Mouse (Mus musculus) megakaryocyte, embryonic 14.5 days (primary cell): ENCODE measurements around the gene Olfr875. TPM values are rescaled to one million over a fixed set of nuclear protein-coding genes. Genes with fewer than 3 reads are reported as not detected.

ENCODE experiments used
- H3K27me3 ChIP-seq: replicated peaks from 2 replicates; pipeline ENCODE3; 2012; ENCODE audit warnings: inconsistent platforms
- H3K36me3 ChIP-seq: replicated peaks from 2 replicates; pipeline ENCODE3; 2012; ENCODE audit warnings: low read length, inconsistent platforms, mixed read lengths
- H3K4me1 ChIP-seq: 2 replicates; pipeline ENCODE4 v1.6.1; 2012; ENCODE audit warnings: inconsistent platforms
- H3K4me3 ChIP-seq: replicated peaks from 2 replicates; pipeline ENCODE3; 2012; ENCODE audit warnings: moderate library complexity, mild to moderate bottlenecking, inconsistent platforms
- H3K9me3 ChIP-seq: 2 replicates; pipeline ENCODE4 v1.6.1; 2012; ENCODE audit warnings: inconsistent platforms
- FLI1 ChIP-seq: IDR thresholded peaks from 2 replicates; pipeline ENCODE4 v1.6.1; 2012; ENCODE audit warnings: low read length, inconsistent platforms, mixed read lengths
- GATA1 ChIP-seq: IDR thresholded peaks from 3 replicates; pipeline ENCODE4 v1.6.1; 2012; ENCODE audit warnings: mixed read lengths, low read length, inconsistent platforms, borderline replicate concordance
- polyA plus RNA-seq: library from polyadenylated mRNA; stranded (reverse); fragments of >175 nt; gene quantifications from 2 replicates; pipeline ENCODE4 v1.2.3, GENCODE M21; 2012; ENCODE audit warnings: low replicate concordance; ENCODE audit not compliant: insufficient read depth

Olfr875 gene
- polyA plus RNA-seq, 1 experiment: not detected

DNA sequence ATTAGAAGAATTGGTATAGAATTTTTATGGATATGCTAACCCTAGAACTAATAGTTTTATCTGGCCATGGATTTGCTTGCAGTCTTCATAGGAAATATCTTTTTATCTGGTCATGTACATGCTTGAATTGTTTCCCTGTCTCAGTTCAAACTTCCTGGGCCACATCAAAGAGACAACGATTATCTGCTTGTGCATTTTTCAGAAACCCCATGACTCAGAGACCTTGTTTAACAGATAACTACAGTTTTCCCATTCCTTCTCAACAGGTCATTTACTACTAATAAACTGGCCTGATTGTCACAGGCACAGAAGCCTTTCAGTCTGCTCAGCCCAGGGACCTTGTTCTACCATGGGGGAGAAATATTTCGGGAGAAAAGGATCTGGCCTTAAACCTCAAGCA, 14.8 kb downstream of the Olfr875 start:
- Histone ChIP-seq H3K9me3 (no peaks in the 10 kb centered on the region), H3K27me3 (no peaks in the 10 kb centered on the region), H3K4me3 (no peak overlapping the region), H3K4me1 (no peaks in the 10 kb centered on the region), H3K36me3 (no peaks in the 10 kb centered on the region)
- no peak for TF ChIP-seq GATA1
- TF ChIP-seq FLI1: no peak

DNA sequence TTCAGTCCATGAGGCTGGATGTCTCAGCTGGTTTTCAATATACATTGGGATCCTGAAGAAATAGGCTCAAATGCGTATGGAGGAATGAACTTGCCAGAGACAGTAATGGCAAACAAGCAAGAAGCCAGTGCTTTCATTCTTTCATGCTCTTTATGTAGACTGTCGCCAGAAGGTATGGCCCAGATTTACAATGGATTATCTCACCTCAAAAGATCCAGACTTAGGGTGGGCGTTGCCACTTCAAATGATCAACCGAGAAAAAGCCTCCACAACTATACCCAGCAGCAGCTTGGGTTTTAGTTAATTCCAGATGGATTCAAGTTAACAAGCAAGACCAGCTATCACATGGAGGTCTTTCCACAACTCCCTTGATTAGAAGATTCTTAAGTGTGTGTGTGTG, 30.4 kb downstream of the Olfr875 start:
- no peak for TF ChIP-seq FLI1
- TF ChIP-seq GATA1: no peak
- no peaks in the 10 kb centered on the region for H3K36me3 ChIP-seq
- no peaks in the 10 kb centered on the region for H3K27me3 ChIP-seq
- no peak overlapping the region for H3K4me3 ChIP-seq
- H3K4me1 ChIP-seq: no peaks in the 10 kb centered on the region
- no peaks in the 10 kb centered on the region for H3K9me3 ChIP-seq

DNA sequence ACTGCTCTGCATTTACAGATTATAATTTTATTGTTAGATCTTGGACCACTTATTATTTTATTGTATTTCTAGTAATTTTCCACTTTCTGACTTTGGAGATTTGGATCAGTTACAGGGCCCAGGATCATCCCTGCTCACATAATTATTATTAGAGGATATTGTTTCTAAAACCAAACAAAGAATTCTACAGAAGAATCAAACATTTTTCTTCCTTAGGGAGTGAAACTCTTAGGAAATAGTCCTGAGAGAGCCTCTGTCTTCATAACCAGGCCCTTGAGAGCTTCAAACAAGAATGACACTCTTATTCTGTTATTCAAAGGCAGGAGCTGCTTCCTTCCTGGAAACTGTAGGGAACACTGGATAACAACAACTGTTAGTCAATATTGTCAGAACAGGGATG, 31.1 kb downstream of the Olfr875 start, which contains the start of gene Olfr876:
Olfr876 (plus strand) TSS at position 301 of the 400 bp plus-strand sequence.
- Histone ChIP-seq H3K4me1 (no peaks in the 10 kb centered on the region), H3K36me3 (no peaks in the 10 kb centered on the region), H3K4me3 (no peak within 1 kb of the TSS), H3K9me3 (no peaks in the 10 kb centered on the region), H3K27me3 (no peaks in the 10 kb centered on the region)
- TF ChIP-seq FLI1: no peak
- no peak for TF ChIP-seq GATA1

DNA sequence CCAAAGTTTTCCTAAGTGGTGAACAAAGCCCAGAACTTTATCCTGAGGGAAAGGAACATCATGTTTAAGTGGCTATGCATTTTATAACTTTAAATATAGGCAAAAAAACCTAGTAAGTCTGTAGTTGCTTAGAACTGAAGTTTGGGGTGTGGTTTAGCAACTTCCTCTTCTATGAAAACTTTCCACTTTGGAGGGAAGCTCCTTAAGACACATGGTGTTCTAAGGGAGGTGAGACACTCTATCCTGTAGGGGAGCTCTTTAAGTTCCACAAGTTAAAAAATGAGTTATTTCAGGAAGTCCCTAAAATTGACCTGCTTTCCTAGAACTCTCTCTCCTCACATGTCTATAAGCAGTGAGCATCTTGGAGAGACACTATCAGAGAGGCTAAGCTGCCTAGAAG, 35.6 kb downstream of the Olfr875 start:
- H3K4me3 ChIP-seq: no peak overlapping the region
- H3K27me3 ChIP-seq: no peaks in the 10 kb centered on the region
- H3K9me3 ChIP-seq: no peaks in the 10 kb centered on the region
- TF ChIP-seq GATA1 (no peak), FLI1 (no peak)
- H3K36me3 ChIP-seq: no peaks in the 10 kb centered on the region
- no peaks in the 10 kb centered on the region for H3K4me1 ChIP-seq

DNA sequence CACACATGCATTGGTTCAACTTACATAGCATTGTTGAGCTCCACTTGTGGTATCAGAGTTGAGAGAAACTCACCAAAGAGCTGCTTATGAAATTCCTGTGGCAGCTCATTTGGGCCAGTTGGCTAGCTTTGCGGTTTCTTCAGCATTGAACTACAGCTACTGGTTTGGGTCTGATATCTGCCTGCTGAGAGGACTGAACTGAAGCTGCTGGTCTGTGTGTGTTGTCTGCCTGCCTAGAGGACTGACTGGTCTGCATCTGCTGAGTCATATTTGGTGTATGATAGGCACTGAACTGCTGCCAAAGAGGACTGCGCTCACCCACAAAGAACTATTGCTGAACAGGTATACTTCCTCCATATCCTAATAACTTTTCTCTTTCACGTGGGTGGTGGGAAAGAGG, 36.8 kb downstream of the Olfr875 start:
- Histone ChIP-seq H3K4me1 (no peaks in the 10 kb centered on the region), H3K4me3 (no peak overlapping the region), H3K27me3 (no peaks in the 10 kb centered on the region), H3K36me3 (no peaks in the 10 kb centered on the region), H3K9me3 (no peaks in the 10 kb centered on the region)
- TF ChIP-seq FLI1: no peak
- TF ChIP-seq GATA1: no peak

DNA sequence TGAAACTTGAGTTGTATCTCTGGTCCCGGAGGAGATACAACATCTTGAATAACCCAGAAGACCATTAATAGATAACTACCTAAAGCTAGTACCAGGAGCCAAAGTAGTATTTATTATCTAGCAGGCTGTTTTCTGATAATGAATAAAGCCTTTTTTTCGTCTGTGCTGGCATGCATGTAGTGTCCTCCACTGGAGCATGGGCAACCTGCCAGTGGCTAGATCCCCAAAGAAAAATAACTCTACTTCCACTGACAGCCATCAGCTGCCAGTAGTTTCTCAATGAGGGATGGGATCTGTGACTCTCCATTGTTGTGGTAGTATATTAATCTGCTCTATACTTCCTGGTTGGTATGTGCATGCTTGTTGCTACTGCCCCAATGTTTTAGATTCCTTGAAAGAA, 37.3 kb downstream of the Olfr875 start:
- TF ChIP-seq FLI1 (no peak), GATA1 (no peak)
- Histone ChIP-seq H3K9me3 (no peaks in the 10 kb centered on the region), H3K36me3 (no peaks in the 10 kb centered on the region), H3K4me1 (no peaks in the 10 kb centered on the region), H3K4me3 (no peak overlapping the region), H3K27me3 (no peaks in the 10 kb centered on the region)

DNA sequence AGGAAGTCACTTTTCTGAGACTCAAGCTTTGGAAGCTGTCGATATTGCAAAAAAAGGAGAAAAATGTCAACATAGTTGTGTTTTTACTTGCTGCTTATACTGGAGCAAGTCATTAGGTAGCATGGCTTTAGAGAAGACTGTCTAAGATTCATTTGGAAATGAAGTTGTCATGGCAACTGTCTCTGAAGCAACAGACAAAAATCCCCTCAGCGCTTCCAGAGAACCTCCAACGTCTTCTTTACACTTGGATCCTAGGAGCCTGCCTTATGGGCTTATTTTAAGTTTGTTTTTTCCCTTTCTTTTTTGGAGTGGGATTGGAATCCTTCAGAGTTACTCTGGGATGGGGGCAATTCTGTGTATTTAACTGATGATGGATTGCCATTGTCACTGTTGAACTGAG, 43.0 kb downstream of the Olfr875 start:
- TF ChIP-seq FLI1 (no peak), GATA1 (no peak)
- Histone ChIP-seq H3K4me1 (no peaks in the 10 kb centered on the region), H3K9me3 (no peaks in the 10 kb centered on the region), H3K27me3 (no peaks in the 10 kb centered on the region), H3K36me3 (no peaks in the 10 kb centered on the region), H3K4me3 (no peak overlapping the region)

Other genes with a start within 250 kb of the Olfr875 start
- gene Esam, start 243.8 kb upstream of the Olfr875 start, polyA plus RNA-seq: 10.7 and 14.5 TPM in 2 replicates
- not detected in 2 replicates for gene Vsig2, start 232.6 kb upstream of the Olfr875 start, polyA plus RNA-seq
- gene Nrgn, start 219.0 kb upstream of the Olfr875 start, polyA plus RNA-seq: 5,423 and 8,339 TPM in 2 replicates
- gene Siae, start 216.2 kb upstream of the Olfr875 start, polyA plus RNA-seq: 0.40 TPM in 1 of 2 replicates, not detected in the other
- gene Spa17, start 158.1 kb upstream of the Olfr875 start, polyA plus RNA-seq: 1.8 TPM in 1 of 2 replicates, not detected in the other
- 34.5 and 61.7 TPM in 2 replicates for gene Tbrg1, start 114.5 kb upstream of the Olfr875 start, polyA plus RNA-seq
- not detected in 2 replicates for gene Panx3, start 102.6 kb upstream of the Olfr875 start, polyA plus RNA-seq
- gene Olfr160, start 55.6 kb upstream of the Olfr875 start, polyA plus RNA-seq: not detected in 2 replicates
- not detected in 2 replicates for gene Olfr874, start 26.8 kb upstream of the Olfr875 start, polyA plus RNA-seq
- gene Olfr876, start 31.2 kb downstream of the Olfr875 start, polyA plus RNA-seq: not detected in 2 replicates
- gene Olfr877, start 82.4 kb downstream of the Olfr875 start, polyA plus RNA-seq: not detected in 2 replicates
- not detected in 2 replicates for gene Olfr145, start 124.9 kb downstream of the Olfr875 start, polyA plus RNA-seq
- not detected in 2 replicates for gene Olfr878, start 146.0 kb downstream of the Olfr875 start, polyA plus RNA-seq
- gene Olfr881, start 220.0 kb downstream of the Olfr875 start, polyA plus RNA-seq: not detected in 2 replicates